Mouse (Mus musculus): ENCODE measurements around the gene Ppdpf. TPM values are rescaled to one million over a fixed set of nuclear protein-coding genes. Genes with fewer than 3 reads are reported as not detected.

Gene Ppdpf
- polyA plus RNA-seq, 1 experiment from 2014 or later: 269 TPM

DNA sequence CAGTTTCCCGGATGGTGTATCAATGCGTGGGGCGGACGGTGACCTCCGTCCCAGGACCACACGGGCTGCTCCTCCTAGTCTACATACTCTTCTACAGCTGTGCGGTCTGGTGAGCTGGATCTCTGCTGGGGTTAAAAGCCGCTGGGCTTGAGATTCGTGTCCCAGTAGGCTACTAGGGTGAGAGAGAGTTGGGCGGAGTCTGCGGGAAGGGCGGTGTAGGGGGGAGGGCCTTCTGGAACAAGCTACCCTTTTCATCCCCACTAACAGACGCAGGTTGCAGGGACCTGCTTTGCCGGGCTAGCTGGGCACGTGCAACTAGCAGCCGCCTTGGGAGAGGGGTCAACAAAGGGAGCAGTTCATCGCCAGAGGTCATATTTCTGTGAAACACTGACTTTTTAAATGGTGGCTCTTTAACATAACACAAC, 26.0 kb downstream of the Ppdpf start, which contains the start of gene Srms:
Gene Srms (minus strand): TSS at position 165 of the 425 bp plus-strand sequence.
- ATAC-seq (ENCODE audit: low read depth) (peak; percentile 60; the same call in 1 of the 2 replicates), DNase-seq (ENCODE audit: low spot score) (peak; percentile 23)
- no peaks in the 10 kb centered on the region for H3K36me3 ChIP-seq (ENCODE audit: control insufficient read depth, insufficient read depth, low read length)
- H3K4me3 ChIP-seq (ENCODE audit: low read depth, low read length): peak within 1 kb of the TSS; percentile 29
- 1% methylated on average over 17 of the region's 17 CpGs for WGBS
- peak within 1 kb of the TSS; percentile 34; the same call in 1 of the 2 replicates for H3K9ac ChIP-seq (ENCODE audit: low read depth, low read length)
- H3K27ac ChIP-seq (replicated peaks; ENCODE audit: low read depth, low read length): no peak within 1 kb of the TSS
- peaks cover 36% of the 10 kb centered on the region for H3K27me3 ChIP-seq (replicated peaks; ENCODE audit: control insufficient read depth, insufficient read depth, low read length)
- no peaks in the 10 kb centered on the region for H3K9me3 ChIP-seq (ENCODE audit: control insufficient read depth, low read length)
- peaks cover 6% of the 10 kb centered on the region; the same call in 1 of the 2 replicates for H3K4me1 ChIP-seq (ENCODE audit: control insufficient read depth, insufficient read depth, low read length)
- peak within 1 kb of the TSS; percentile 49 for H3K4me2 ChIP-seq (ENCODE audit: low read depth, low read length)

- H3K4me2 ChIP-seq (ENCODE audit: low read depth, low read length): no peak overlapping the region
Measured at GRCm38 (mm10) chr2:181216037-181216436, 29.0 kb downstream of the Ppdpf start.

DNA sequence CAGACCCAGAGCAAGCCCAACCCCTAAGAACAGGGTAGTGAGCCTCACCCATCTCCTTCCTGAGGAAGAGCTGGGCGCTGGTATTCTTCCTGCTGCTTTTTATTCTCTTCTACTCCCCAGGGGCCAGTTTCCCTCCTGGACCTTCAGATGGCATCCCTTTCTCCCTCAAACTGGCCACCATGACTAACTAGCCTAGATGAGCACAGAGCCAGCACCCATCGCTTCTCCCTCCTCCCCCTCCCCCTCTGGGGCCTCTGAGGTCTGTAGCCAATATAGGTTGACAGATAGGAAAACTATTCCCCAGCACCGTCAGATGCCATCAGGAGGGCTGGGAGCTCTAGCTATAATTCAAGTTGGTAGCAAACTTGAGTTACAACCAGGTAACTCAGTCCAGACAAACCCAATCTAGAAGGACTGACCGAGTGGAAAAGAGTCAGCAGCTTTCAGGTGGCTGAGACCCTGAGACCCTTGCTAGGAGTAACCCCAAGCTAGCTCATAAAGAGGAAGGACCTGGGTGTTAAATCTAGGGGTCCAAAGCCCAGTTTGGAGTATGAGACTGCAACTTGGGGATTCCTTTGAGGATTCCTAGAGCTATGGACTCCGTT, 31.9 kb downstream of the Ppdpf start:
- no peak for ATAC-seq (ENCODE audit: low read depth)
- no peaks in the 10 kb centered on the region for H3K9me3 ChIP-seq (ENCODE audit: control insufficient read depth, low read length)
- no peak overlapping the region for H3K27ac ChIP-seq (replicated peaks; ENCODE audit: low read depth, low read length)
- H3K4me2 ChIP-seq (ENCODE audit: low read depth, low read length): peak overlapping the region; percentile 60; the same call in 1 of the 2 replicates
- peaks cover 2% of the 10 kb centered on the region for H3K27me3 ChIP-seq (replicated peaks; ENCODE audit: control insufficient read depth, insufficient read depth, low read length)
- no peak overlapping the region for H3K4me3 ChIP-seq (ENCODE audit: low read depth, low read length)
- peaks cover 13% of the 10 kb centered on the region for H3K4me1 ChIP-seq (ENCODE audit: control insufficient read depth, insufficient read depth, low read length)
- no peak overlapping the region for H3K9ac ChIP-seq (ENCODE audit: low read depth, low read length)
- 70% methylated on average over 5 of the region's 5 CpGs for WGBS
- no peak for DNase-seq (ENCODE audit: low spot score)
- no peaks in the 10 kb centered on the region for H3K36me3 ChIP-seq (ENCODE audit: control insufficient read depth, insufficient read depth, low read length)

More at GRCm38 (mm10) chr2:181216037-181216436, 29.0 kb downstream of the Ppdpf start:
- Histone ChIP-seq H3K4me3 (ENCODE audit: low read depth, low read length) (no peak overlapping the region), H3K36me3 (ENCODE audit: control insufficient read depth, insufficient read depth, low read length) (no peaks in the 10 kb centered on the region), H3K9me3 (ENCODE audit: control insufficient read depth, low read length) (no peaks in the 10 kb centered on the region), H3K27ac (replicated peaks; ENCODE audit: low read depth, low read length) (no peak overlapping the region), H3K27me3 (replicated peaks; ENCODE audit: control insufficient read depth, insufficient read depth, low read length) (peaks cover 32% of the 10 kb centered on the region), H3K4me1 (ENCODE audit: control insufficient read depth, insufficient read depth, low read length) (peaks cover 19% of the 10 kb centered on the region), H3K9ac (ENCODE audit: low read depth, low read length) (no peak overlapping the region)
- ATAC-seq (ENCODE audit: low read depth): no peak
- DNase-seq (ENCODE audit: low spot score): no peak
- WGBS: 88% methylated on average over 6 of the region's 6 CpGs

GRCm38 (mm10) chr2:181219538-181220216, 32.6 kb downstream of the Ppdpf start, which contains the start of gene Fndc11:
TSS of gene Fndc11 (plus strand) at chr2:181220013.
- ATAC-seq (ENCODE audit: low read depth): peak; percentile 93
- peaks cover 13% of the 10 kb centered on the region for H3K4me1 ChIP-seq (ENCODE audit: control insufficient read depth, insufficient read depth, low read length)
- peak; percentile 90 for DNase-seq (ENCODE audit: low spot score)
- peak within 1 kb of the TSS; percentile 22 for H3K4me3 ChIP-seq (ENCODE audit: low read depth, low read length)
- no peaks in the 10 kb centered on the region for H3K36me3 ChIP-seq (ENCODE audit: control insufficient read depth, insufficient read depth, low read length)
- H3K27ac ChIP-seq (replicated peaks; ENCODE audit: low read depth, low read length): peak within 1 kb of the TSS; percentile 54; the same call in 1 of the 2 replicates
- no peaks in the 10 kb centered on the region for H3K27me3 ChIP-seq (replicated peaks; ENCODE audit: control insufficient read depth, insufficient read depth, low read length)
- WGBS: 2% methylated on average over 25 of the region's 25 CpGs
- H3K4me2 ChIP-seq (ENCODE audit: low read depth, low read length): peak within 1 kb of the TSS; percentile 60
- no peaks in the 10 kb centered on the region for H3K9me3 ChIP-seq (ENCODE audit: control insufficient read depth, low read length)
- H3K9ac ChIP-seq (ENCODE audit: low read depth, low read length): peak within 1 kb of the TSS; percentile 14; the same call in 1 of the 2 replicates

DNA sequence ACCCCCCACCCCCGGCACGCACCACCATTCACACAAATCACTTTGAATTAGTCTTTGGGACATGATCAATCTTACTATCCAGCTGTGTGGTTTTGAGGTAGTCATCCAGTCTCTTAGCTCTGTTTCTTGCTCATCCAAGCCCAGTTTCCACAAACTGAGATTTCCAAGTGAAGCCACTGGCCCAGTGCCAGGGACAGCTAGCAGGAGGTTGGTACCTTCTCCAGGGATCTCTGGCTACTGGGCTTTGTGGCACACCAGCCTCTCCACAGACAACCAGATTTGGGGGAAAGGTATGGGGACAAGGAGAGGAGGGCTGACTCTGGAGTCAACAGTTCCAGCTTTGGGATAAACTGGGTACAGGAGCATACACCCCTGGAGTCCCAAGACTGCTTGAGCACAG, 33.3 kb downstream of the Ppdpf start:
- no peak for DNase-seq (ENCODE audit: low spot score)
- ATAC-seq (ENCODE audit: low read depth): no peak
- Histone ChIP-seq H3K27me3 (replicated peaks; ENCODE audit: control insufficient read depth, insufficient read depth, low read length) (no peaks in the 10 kb centered on the region), H3K36me3 (ENCODE audit: control insufficient read depth, insufficient read depth, low read length) (no peaks in the 10 kb centered on the region), H3K4me3 (ENCODE audit: low read depth, low read length) (peak overlapping the region; percentile 22), H3K9ac (ENCODE audit: low read depth, low read length) (peak overlapping the region; percentile 14; the same call in 1 of the 2 replicates), H3K27ac (replicated peaks; ENCODE audit: low read depth, low read length) (peak overlapping the region; percentile 45; the same call in 1 of the 2 replicates), H3K9me3 (ENCODE audit: control insufficient read depth, low read length) (no peaks in the 10 kb centered on the region), H3K4me2 (ENCODE audit: low read depth, low read length) (peak overlapping the region; percentile 60), H3K4me1 (ENCODE audit: control insufficient read depth, insufficient read depth, low read length) (peaks cover 13% of the 10 kb centered on the region)
- 24% methylated on average over 2 of the region's 2 CpGs for whole genome bisulfite sequencing

DNA sequence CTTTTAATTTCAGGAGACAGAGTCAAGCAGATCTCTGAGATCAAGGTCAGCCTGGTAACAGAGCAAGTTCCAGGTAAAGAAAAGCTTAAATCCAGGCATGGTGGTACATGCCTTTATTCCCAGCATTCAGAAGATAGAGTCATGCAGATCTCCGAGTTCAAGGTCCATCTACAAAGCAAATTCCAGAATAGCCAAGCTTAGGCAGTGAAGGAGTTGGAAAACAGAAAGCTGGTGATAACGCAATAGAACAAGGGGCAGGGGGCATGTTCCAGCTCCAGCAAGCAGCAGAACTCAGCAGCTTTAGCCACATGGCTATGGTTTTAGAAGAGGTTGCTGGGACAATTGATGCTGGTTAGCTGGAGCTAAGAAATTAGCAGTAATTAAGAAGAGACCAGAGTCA, 37.9 kb downstream of the Ppdpf start:
- H3K4me2 ChIP-seq (ENCODE audit: low read depth, low read length): no peak overlapping the region
- H3K36me3 ChIP-seq (ENCODE audit: control insufficient read depth, insufficient read depth, low read length): no peaks in the 10 kb centered on the region
- peaks cover 5% of the 10 kb centered on the region for H3K4me1 ChIP-seq (ENCODE audit: control insufficient read depth, insufficient read depth, low read length)
- ATAC-seq (ENCODE audit: low read depth) (no peak), DNase-seq (ENCODE audit: low spot score) (no peak)
- no peaks in the 10 kb centered on the region for H3K27me3 ChIP-seq (replicated peaks; ENCODE audit: control insufficient read depth, insufficient read depth, low read length)
- no peak overlapping the region for H3K9ac ChIP-seq (ENCODE audit: low read depth, low read length)
- WGBS: 84% methylated on average over 2 of the region's 2 CpGs
- H3K9me3 ChIP-seq (ENCODE audit: control insufficient read depth, low read length): no peaks in the 10 kb centered on the region
- no peak overlapping the region for H3K4me3 ChIP-seq (ENCODE audit: low read depth, low read length)
- H3K27ac ChIP-seq (replicated peaks; ENCODE audit: low read depth, low read length): no peak overlapping the region

GRCm38 (mm10) chr2:181227122-181227521, 40.1 kb downstream of the Ppdpf start:
- Histone ChIP-seq H3K27me3 (replicated peaks; ENCODE audit: control insufficient read depth, insufficient read depth, low read length) (no peaks in the 10 kb centered on the region), H3K9me3 (ENCODE audit: control insufficient read depth, low read length) (no peaks in the 10 kb centered on the region), H3K9ac (ENCODE audit: low read depth, low read length) (no peak overlapping the region), H3K36me3 (ENCODE audit: control insufficient read depth, insufficient read depth, low read length) (no peaks in the 10 kb centered on the region), H3K4me3 (ENCODE audit: low read depth, low read length) (no peak overlapping the region), H3K27ac (replicated peaks; ENCODE audit: low read depth, low read length) (no peak overlapping the region), H3K4me1 (ENCODE audit: control insufficient read depth, insufficient read depth, low read length) (no peaks in the 10 kb centered on the region), H3K4me2 (ENCODE audit: low read depth, low read length) (no peak overlapping the region)
- ATAC-seq (ENCODE audit: low read depth) (no peak), DNase-seq (ENCODE audit: low spot score) (no peak)
- 91% methylated on average over 3 of the region's 3 CpGs for WGBS

GRCm38 (mm10) chr2:181228335-181228734, 41.3 kb downstream of the Ppdpf start:
- Histone ChIP-seq H3K4me3 (ENCODE audit: low read depth, low read length) (no peak overlapping the region), H3K9me3 (ENCODE audit: control insufficient read depth, low read length) (no peaks in the 10 kb centered on the region), H3K4me1 (ENCODE audit: control insufficient read depth, insufficient read depth, low read length) (no peaks in the 10 kb centered on the region), H3K36me3 (ENCODE audit: control insufficient read depth, insufficient read depth, low read length) (no peaks in the 10 kb centered on the region), H3K27ac (replicated peaks; ENCODE audit: low read depth, low read length) (no peak overlapping the region), H3K4me2 (ENCODE audit: low read depth, low read length) (no peak overlapping the region), H3K27me3 (replicated peaks; ENCODE audit: control insufficient read depth, insufficient read depth, low read length) (no peaks in the 10 kb centered on the region), H3K9ac (ENCODE audit: low read depth, low read length) (no peak overlapping the region)
- ATAC-seq (ENCODE audit: low read depth) (no peak), DNase-seq (ENCODE audit: low spot score) (no peak)
- 80% methylated on average over 1 of the region's 1 CpGs for WGBS
